Comparison of ENCODE assay signal across 33 mouse cellular contexts in the genomic region with DNA sequence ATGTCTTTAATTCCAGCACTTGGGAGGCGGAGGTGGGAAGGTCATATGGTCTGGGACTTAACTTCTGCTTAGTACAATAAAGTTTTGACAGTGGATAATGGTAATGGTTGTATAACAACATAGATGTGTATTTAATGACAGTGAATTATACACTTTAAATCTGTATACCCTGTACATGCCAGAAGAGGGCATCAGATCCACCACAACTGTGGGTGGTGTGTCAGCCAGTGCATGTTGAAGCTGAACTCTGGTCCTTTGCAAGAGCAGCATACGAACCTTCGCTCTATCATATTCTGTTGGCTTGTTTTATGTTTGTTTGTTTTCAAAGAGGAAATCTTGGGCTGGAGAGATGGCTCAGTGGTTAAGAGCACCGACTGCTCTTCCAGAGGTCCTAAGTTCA.
A peak's percentile ranks its signal among the peaks of the same experiment; 100 is the strongest.
DNase-seq lines count a peak whose midpoint lies in the region; ATAC-seq and TF ChIP-seq lines count a peak whose summit lies in the region.
"Had no signal": no experiment of that assay in that cellular context is flagged by ENCODE, and none has a peak within 500 bp of the region (broad histone marks: within the 10 kb centered on the region; RNA-seq: fewer than 3 reads in every experiment).

No protein-coding gene starts in this region.

- no peak overlapping the region for H3K9ac ChIP-seq in intestine, postnatal 0 days (ENCODE audit: low read depth, low read length)
- H3K9ac ChIP-seq in intestine, embryonic 15.5 days, result no peak overlapping the region
- no peak overlapping the region for H3K9ac ChIP-seq in lung, embryonic 14.5 days
- H3K9ac ChIP-seq in CH12.LX (ENCODE audit: insufficient read depth, low read depth), result no peak overlapping the region
- H3K9ac ChIP-seq: embryonic facial prominence, embryonic 13.5 days; hindbrain, embryonic 12.5 days; kidney, embryonic 15.5 days; liver, embryonic 15.5 days; midbrain, embryonic 12.5 days; neural tube, embryonic 15.5 days; stomach, embryonic 15.5 days had no signal

- 82% methylated on average over 4 of the region's 4 CpGs for WGBS in intestine, postnatal 0 days
- 87% methylated on average over 4 of the region's 4 CpGs for WGBS in intestine, embryonic 15.5 days
- 82% methylated on average over 4 of the region's 4 CpGs for WGBS in lung, embryonic 14.5 days

- intact Hi-C loops in gastrocnemius, postnatal 14 days (cut with DNase I; ENCODE audit: low total_unique reads), result no loop called here

- no peak for ATAC-seq in intestine, postnatal 0 days
- ATAC-seq in intestine, embryonic 15.5 days, result no peak
- no peak for ATAC-seq in lung, embryonic 14.5 days (ENCODE audit: insufficient read depth)
- ATAC-seq in common myeloid progenitor, adult 5-6 weeks (replicated peaks; ENCODE audit: low read depth, poor library complexity, severe bottlenecking), result peak; percentile 45; the same call in 1 of the 2 replicates
- no peak for ATAC-seq in erythroblast, adult 5-6 weeks (replicated peaks; ENCODE audit: low FRiP score, poor library complexity, severe bottlenecking)
- ATAC-seq: forebrain, embryonic 16.5 days; hindbrain, postnatal 0 days; intestine, embryonic 16.5 days had no signal

- peak; percentile 47 for TF ChIP-seq CTCF in intestine, postnatal 0 days (IDR thresholded peaks at IDR 0.05; ENCODE audit: low read depth)
- 0 out of 2 replicates have a peak, but pooled peaks have one; percentile 17 for TF ChIP-seq CTCF in lung, embryonic 14.5 days (IDR thresholded peaks at IDR 0.05; ENCODE audit: low read depth)
- peak in 1 of 2 experiments; percentile 69; a peak in 2 of 4 replicates for TF ChIP-seq CTCF in CH12.LX (conservative IDR thresholded peaks at IDR 0.05 in 1 of 2, IDR thresholded peaks at IDR 0.05 in 1 of 2; ENCODE audit: low read depth in 2 of 2, low read length in 2 of 2)

- no peaks in the 10 kb centered on the region for H3K79me2 ChIP-seq in CH12.LX (replicated peaks; ENCODE audit: control insufficient read depth, extremely low read depth, insufficient read depth, poor library complexity, severe bottlenecking)

- no peaks in the 10 kb centered on the region for H3K36me3 ChIP-seq in intestine, postnatal 0 days (ENCODE audit: control insufficient read depth, insufficient read depth)
- no peaks in the 10 kb centered on the region for H3K36me3 ChIP-seq in intestine, embryonic 15.5 days
- H3K36me3 ChIP-seq in lung, embryonic 14.5 days (ENCODE audit: insufficient read depth), result no peaks in the 10 kb centered on the region
- H3K36me3 ChIP-seq in CH12.LX (replicated peaks in 1 of 2; ENCODE audit: control insufficient read depth in 1 of 2, insufficient read depth in 1 of 2, low read length in 1 of 2), result no peaks in the 10 kb centered on the region
- H3K36me3 ChIP-seq: embryonic facial prominence, embryonic 13.5 days; hindbrain, embryonic 12.5 days; kidney, embryonic 15.5 days; liver, embryonic 15.5 days; midbrain, embryonic 12.5 days; neural tube, embryonic 15.5 days; stomach, embryonic 15.5 days had no signal

- no peak for DNase-seq in lung, embryonic 14.5 days
- DNase-seq in lung, postnatal 4 days, result no peak
- DNase-seq in CH12.LX (ENCODE audit: extremely low read depth), result no peak
- DNase-seq in gastrocnemius, postnatal 14 days, result no peak
- DNase-seq: adrenal gland, postnatal 14 days; cerebellum, adult 11 months; cerebellum, adult 9-10 months; gastrocnemius, postnatal 10 days; heart, adult 11 months; heart, postnatal 36 days; kidney, postnatal 4 days; layer of hippocampus, adult 9-11 months; lung, postnatal 10 days; retina, postnatal 1 day; right cerebral cortex, postnatal 14 days; thymus, adult 18-20 months; thymus, postnatal 25 days had no signal

- H3K9me3 ChIP-seq in intestine, postnatal 0 days (ENCODE audit: control insufficient read depth), result no peaks in the 10 kb centered on the region
- H3K9me3 ChIP-seq in intestine, embryonic 15.5 days, result no peaks in the 10 kb centered on the region
- H3K9me3 ChIP-seq in lung, embryonic 14.5 days (ENCODE audit: low read depth, low read length), result no peaks in the 10 kb centered on the region
- H3K9me3 ChIP-seq in CH12.LX (replicated peaks; ENCODE audit: low read length), result no peaks in the 10 kb centered on the region
- H3K9me3 ChIP-seq: embryonic facial prominence, embryonic 13.5 days; hindbrain, embryonic 12.5 days; kidney, embryonic 15.5 days; liver, embryonic 15.5 days; midbrain, embryonic 12.5 days; neural tube, embryonic 15.5 days; stomach, embryonic 15.5 days had no signal

- no peak for TF ChIP-seq EP300 in CH12.LX (IDR thresholded peaks at IDR 0.05; ENCODE audit: low read length)

- no peak overlapping the region for H3K4me3 ChIP-seq in intestine, postnatal 0 days (ENCODE audit: low read depth, low read length)
- no peak overlapping the region for H3K4me3 ChIP-seq in intestine, embryonic 15.5 days (replicated peaks)
- no peak overlapping the region for H3K4me3 ChIP-seq in lung, embryonic 14.5 days (ENCODE audit: low read depth, low read length)
- H3K4me3 ChIP-seq in CH12.LX (replicated peaks in 1 of 3; ENCODE audit: low read depth in 2 of 3, low read length in 2 of 3, poor library complexity in 1 of 3), result no peak overlapping the region
- H3K4me3 ChIP-seq: embryonic facial prominence, embryonic 13.5 days; erythroblast, embryonic 14.5 days; hindbrain, embryonic 12.5 days; kidney, embryonic 15.5 days; liver, embryonic 15.5 days; midbrain, embryonic 12.5 days; neural tube, embryonic 15.5 days; stomach, embryonic 15.5 days had no signal

- no peak for TF ChIP-seq POLR2A in CH12.LX (IDR thresholded peaks at IDR 0.05; ENCODE audit: low read depth, low read length)

- TF ChIP-seq RAD21 in CH12.LX (IDR thresholded peaks at IDR 0.05; ENCODE audit: low read depth, low read length), result peak; percentile 71

- H3K4me2 ChIP-seq in intestine, postnatal 0 days (replicated peaks; ENCODE audit: low read depth), result no peak overlapping the region
- H3K4me2 ChIP-seq in intestine, embryonic 15.5 days (replicated peaks), result no peak overlapping the region
- H3K4me2 ChIP-seq in lung, embryonic 14.5 days, result no peak overlapping the region
- no peak overlapping the region for H3K4me2 ChIP-seq in CH12.LX (ENCODE audit: insufficient read depth, low read depth, poor library complexity, severe bottlenecking)
- H3K4me2 ChIP-seq: embryonic facial prominence, embryonic 13.5 days; heart, embryonic 11.5 days; hindbrain, embryonic 12.5 days; kidney, embryonic 15.5 days; liver, embryonic 15.5 days; midbrain, embryonic 12.5 days; neural tube, embryonic 15.5 days; stomach, embryonic 15.5 days had no signal

- H3K27me3 ChIP-seq in intestine, postnatal 0 days (replicated peaks; ENCODE audit: control insufficient read depth, insufficient read depth, low read length), result no peaks in the 10 kb centered on the region
- H3K27me3 ChIP-seq in intestine, embryonic 15.5 days (replicated peaks), result 0 out of 2 replicates have a peak, but pooled peaks cover 2% of the 10 kb centered on the region
- no peaks in the 10 kb centered on the region; the same call in 1 of the 2 replicates for H3K27me3 ChIP-seq in lung, embryonic 14.5 days (ENCODE audit: insufficient read depth, low read length)
- no peaks in the 10 kb centered on the region for H3K27me3 ChIP-seq in CH12.LX (replicated peaks)
- H3K27me3 ChIP-seq: midbrain, embryonic 12.5 days; neural tube, embryonic 15.5 days had no signal

- H3K4me1 ChIP-seq in intestine, postnatal 0 days (replicated peaks; ENCODE audit: control insufficient read depth, insufficient read depth, low read length), result no peaks in the 10 kb centered on the region
- no peaks in the 10 kb centered on the region for H3K4me1 ChIP-seq in intestine, embryonic 15.5 days (replicated peaks)
- H3K4me1 ChIP-seq in lung, embryonic 14.5 days (ENCODE audit: insufficient read depth), result no peaks in the 10 kb centered on the region
- peaks cover 10 to 41% of the 10 kb centered on the region in 2 experiments for H3K4me1 ChIP-seq in CH12.LX (ENCODE audit: control insufficient read depth in 1 of 2, insufficient read depth in 2 of 2)
- H3K4me1 ChIP-seq: hindbrain, embryonic 12.5 days; kidney, embryonic 15.5 days; liver, embryonic 15.5 days; midbrain, embryonic 12.5 days; neural tube, embryonic 15.5 days had no signal

- dilution Hi-C loops in CH12.LX (cut with MboI; ENCODE audit: extremely low pct_ligation_motif_present, extremely low pct_unique_long_range_greater_than_20kb, low sequenced_read_pairs), result no loop called here

- no peak overlapping the region for H3K27ac ChIP-seq in intestine, postnatal 0 days (ENCODE audit: low read depth, low read length)
- H3K27ac ChIP-seq in intestine, embryonic 15.5 days, result no peak overlapping the region
- H3K27ac ChIP-seq in lung, embryonic 14.5 days (ENCODE audit: low read depth), result no peak overlapping the region
- H3K27ac ChIP-seq in CH12.LX (ENCODE audit: insufficient read depth, low read depth), result no peak overlapping the region
- H3K27ac ChIP-seq: hindbrain, embryonic 12.5 days; hindbrain, postnatal 0 days; kidney, embryonic 15.5 days; liver, embryonic 15.5 days; midbrain, embryonic 12.5 days; neural tube, embryonic 15.5 days; stomach, embryonic 15.5 days had no signal

- in situ Hi-C loops in CH12.LX (cut with MboI; ENCODE audit: low pct_ligation_motif_present, low pct_unique_long_range_greater_than_20kb, low sequenced_read_pairs), result loop anchor here (10.0 kb wide), 1 partner anchor 317 kb away; no protein-coding TSS in a partner anchor

TF ChIP-seq in CH12.LX, 34 proteins besides CTCF, POLR2A, EP300 and RAD21:
- TF ChIP-seq HCFC1 (IDR thresholded peaks at IDR 0.05; ENCODE audit: low read depth, low read length) (no peak), ETS1 (conservative IDR thresholded peaks at IDR 0.05; ENCODE audit: low read depth, low read length) (no peak), MYC (IDR thresholded peaks at IDR 0.05; ENCODE audit: low read depth, low read length) (0 out of 2 replicates have a peak, but pooled peaks have one; percentile 31), SMC3 (IDR thresholded peaks at IDR 0.05; ENCODE audit: low read depth, low read length) (peak; percentile 81), NELFE (IDR thresholded peaks at IDR 0.05; ENCODE audit: low read depth, low read length) (0 out of 2 replicates have a peak, but pooled peaks have one; percentile 43), ZC3H11A (IDR thresholded peaks at IDR 0.05; ENCODE audit: low read depth, low read length) (peak; percentile 7; the same call in 1 of the 2 replicates)
